Mouse (Mus musculus): Measurements from ENCODE around the gene Olfr319. TPM values are rescaled to one million over a fixed set of nuclear protein-coding genes. Genes with fewer than 3 reads are reported as not detected.
"Not testable (repeated sequence)": the region's sequence is repeated elsewhere in the genome, so short reads cannot be mapped to it uniquely, and the experiment has no call there.

The Olfr319 gene
- total and polyA plus RNA-seq, 3 experiments, result 0.27 TPM; not detected in 2

- Histone ChIP-seq H3K4me3 (ENCODE audit: low read depth, low read length) (no peak overlapping the region), H3K27me3 (ENCODE audit: insufficient read depth, low read length) (no peaks in the 10 kb centered on the region), H3K9me3 (replicated peaks) (no peaks in the 10 kb centered on the region), H3K36me3 (replicated peaks) (no peaks in the 10 kb centered on the region), H3K4me1 (ENCODE audit: insufficient read depth, low read depth, low read length) (no peaks in the 10 kb centered on the region)
- TF ChIP-seq GATA2 (IDR thresholded peaks at IDR 0.05; ENCODE audit: borderline replicate concordance, low read depth, low read length) (no peak), POLR2AphosphoS5 (IDR thresholded peaks at IDR 0.05; ENCODE audit: insufficient replicate concordance, low read depth, low read length) (no peak), TAL1 (conservative IDR thresholded peaks at IDR 0.05; ENCODE audit: low read depth, low read length) (no peak), CTCF (IDR thresholded peaks at IDR 0.05; ENCODE audit: low read depth, low read length) (no peak), GATA1 (IDR thresholded peaks at IDR 0.05; ENCODE audit: borderline replicate concordance, low read length) (no peak)
- no peak for ATAC-seq (ENCODE audit: extremely low read depth, insufficient number of reproducible peaks, low FRiP score, poor library complexity, severe bottlenecking)
- DNase-seq (ENCODE audit: low spot score), result no peak
These were observed 10.1 kb downstream of the Olfr319 start for GRCm38 (mm10) chr11:58709086-58709485.

- not testable (repeated sequence) for H3K9me3 ChIP-seq (replicated peaks); DNase-seq (ENCODE audit: low spot score); H3K27me3 ChIP-seq (ENCODE audit: insufficient read depth, low read length); ATAC-seq (ENCODE audit: extremely low read depth, insufficient number of reproducible peaks, low FRiP score, poor library complexity, severe bottlenecking); H3K4me3 ChIP-seq (ENCODE audit: low read depth, low read length); H3K4me1 ChIP-seq (ENCODE audit: insufficient read depth, low read depth, low read length); H3K36me3 ChIP-seq (replicated peaks)
These were observed 18.8 kb downstream of the Olfr319 start for GRCm38 (mm10) chr11:58717723-58718122.

- Histone ChIP-seq H3K27me3 (ENCODE audit: insufficient read depth, low read length) (no peaks in the 10 kb centered on the region), H3K9me3 (replicated peaks) (no peaks in the 10 kb centered on the region), H3K4me3 (ENCODE audit: low read depth, low read length) (no peak overlapping the region), H3K36me3 (replicated peaks) (no peaks in the 10 kb centered on the region), H3K4me1 (ENCODE audit: insufficient read depth, low read depth, low read length) (no peaks in the 10 kb centered on the region)
- no peak for DNase-seq (ENCODE audit: low spot score)
- ATAC-seq (ENCODE audit: extremely low read depth, insufficient number of reproducible peaks, low FRiP score, poor library complexity, severe bottlenecking), result no peak
- no peak for TF ChIP-seq GATA1 (IDR thresholded peaks at IDR 0.05; ENCODE audit: borderline replicate concordance, low read length)
- TF ChIP-seq POLR2AphosphoS5 (IDR thresholded peaks at IDR 0.05; ENCODE audit: insufficient replicate concordance, low read depth, low read length), result no peak
- TF ChIP-seq CTCF (IDR thresholded peaks at IDR 0.05; ENCODE audit: low read depth, low read length), result no peak
- no peak for TF ChIP-seq GATA2 (IDR thresholded peaks at IDR 0.05; ENCODE audit: borderline replicate concordance, low read depth, low read length)
- no peak for TF ChIP-seq TAL1 (conservative IDR thresholded peaks at IDR 0.05; ENCODE audit: low read depth, low read length)
These were observed 20.7 kb downstream of the Olfr319 start for GRCm38 (mm10) chr11:58719701-58720100.

GRCm38 (mm10) chr11:58723914-58724313 is 25.0 kb downstream of the Olfr319 start, which contains the start of gene Olfr318:
Olfr318 (minus strand) TSS chr11:58724014.
- no peak within 1 kb of the TSS for H3K4me3 ChIP-seq (ENCODE audit: low read depth, low read length)
- ATAC-seq (ENCODE audit: extremely low read depth, insufficient number of reproducible peaks, low FRiP score, poor library complexity, severe bottlenecking), result no peak
- no peaks in the 10 kb centered on the region for H3K9me3 ChIP-seq (replicated peaks)
- no peak for DNase-seq (ENCODE audit: low spot score)
- no peaks in the 10 kb centered on the region for H3K4me1 ChIP-seq (ENCODE audit: insufficient read depth, low read depth, low read length)
- TF ChIP-seq GATA2 (IDR thresholded peaks at IDR 0.05; ENCODE audit: borderline replicate concordance, low read depth, low read length) (no peak), GATA1 (IDR thresholded peaks at IDR 0.05; ENCODE audit: borderline replicate concordance, low read length) (no peak)
- no peaks in the 10 kb centered on the region for H3K36me3 ChIP-seq (replicated peaks)
- H3K27me3 ChIP-seq (ENCODE audit: insufficient read depth, low read length), result no peaks in the 10 kb centered on the region

- not testable (repeated sequence) for H3K4me3 ChIP-seq (ENCODE audit: low read depth, low read length); H3K27me3 ChIP-seq (ENCODE audit: insufficient read depth, low read length); H3K4me1 ChIP-seq (ENCODE audit: insufficient read depth, low read depth, low read length); DNase-seq (ENCODE audit: low spot score); H3K36me3 ChIP-seq (replicated peaks); H3K9me3 ChIP-seq (replicated peaks); ATAC-seq (ENCODE audit: extremely low read depth, insufficient number of reproducible peaks, low FRiP score, poor library complexity, severe bottlenecking)
These were observed 29.1 kb downstream of the Olfr319 start for GRCm38 (mm10) chr11:58727896-58728650.

- no peak for DNase-seq (ENCODE audit: low spot score)
- H3K4me3 ChIP-seq (ENCODE audit: low read depth, low read length), result no peak overlapping the region
- ATAC-seq (ENCODE audit: extremely low read depth, insufficient number of reproducible peaks, low FRiP score, poor library complexity, severe bottlenecking), result no peak
- no peaks in the 10 kb centered on the region for H3K4me1 ChIP-seq (ENCODE audit: insufficient read depth, low read depth, low read length)
- H3K9me3 ChIP-seq (replicated peaks), result no peaks in the 10 kb centered on the region
- peaks cover 4% of the 10 kb centered on the region; the same call in 1 of the 2 replicates for H3K27me3 ChIP-seq (ENCODE audit: insufficient read depth, low read length)
- H3K36me3 ChIP-seq (replicated peaks), result no peaks in the 10 kb centered on the region
- no peak for TF ChIP-seq POLR2AphosphoS5 (IDR thresholded peaks at IDR 0.05; ENCODE audit: insufficient replicate concordance, low read depth, low read length)
- TF ChIP-seq GATA1 (IDR thresholded peaks at IDR 0.05; ENCODE audit: borderline replicate concordance, low read length), result no peak
- TF ChIP-seq GATA2 (IDR thresholded peaks at IDR 0.05; ENCODE audit: borderline replicate concordance, low read depth, low read length), result no peak
- TF ChIP-seq CTCF (IDR thresholded peaks at IDR 0.05; ENCODE audit: low read depth, low read length), result no peak
- TF ChIP-seq TAL1 (conservative IDR thresholded peaks at IDR 0.05; ENCODE audit: low read depth, low read length), result no peak
These were observed 34.4 kb downstream of the Olfr319 start for GRCm38 (mm10) chr11:58733372-58733771.

GRCm38 (mm10) chr11:58738792-58739262 is 39.9 kb downstream of the Olfr319 start, which contains the start of gene Olfr317:
Olfr317 (minus strand) TSS chr11:58739212.
- ATAC-seq (ENCODE audit: extremely low read depth, insufficient number of reproducible peaks, low FRiP score, poor library complexity, severe bottlenecking), result no peak
- H3K27me3 ChIP-seq (ENCODE audit: insufficient read depth, low read length), result 0 out of 2 replicates have a peak, but pooled peaks cover 3% of the 10 kb centered on the region
- H3K36me3 ChIP-seq (replicated peaks), result no peaks in the 10 kb centered on the region
- no peak for DNase-seq (ENCODE audit: low spot score)
- no peaks in the 10 kb centered on the region for H3K4me1 ChIP-seq (ENCODE audit: insufficient read depth, low read depth, low read length)
- H3K9me3 ChIP-seq (replicated peaks), result no peaks in the 10 kb centered on the region
- TF ChIP-seq GATA1 (IDR thresholded peaks at IDR 0.05; ENCODE audit: borderline replicate concordance, low read length), result no peak
- no peak for TF ChIP-seq POLR2AphosphoS5 (IDR thresholded peaks at IDR 0.05; ENCODE audit: insufficient replicate concordance, low read depth, low read length)
- no peak for TF ChIP-seq CTCF (IDR thresholded peaks at IDR 0.05; ENCODE audit: low read depth, low read length)
- TF ChIP-seq GATA2 (IDR thresholded peaks at IDR 0.05; ENCODE audit: borderline replicate concordance, low read depth, low read length), result no peak
- no peak for TF ChIP-seq TAL1 (conservative IDR thresholded peaks at IDR 0.05; ENCODE audit: low read depth, low read length)
- H3K4me3 ChIP-seq (ENCODE audit: low read depth, low read length), result no peak within 1 kb of the TSS

- H3K36me3 ChIP-seq (replicated peaks); H3K4me1 ChIP-seq (ENCODE audit: insufficient read depth, low read depth, low read length); H3K4me3 ChIP-seq (ENCODE audit: low read depth, low read length); H3K27me3 ChIP-seq (ENCODE audit: insufficient read depth, low read length); DNase-seq (ENCODE audit: low spot score); ATAC-seq (ENCODE audit: extremely low read depth, insufficient number of reproducible peaks, low FRiP score, poor library complexity, severe bottlenecking); H3K9me3 ChIP-seq (replicated peaks): not testable (repeated sequence)
These were observed 52.1 kb downstream of the Olfr319 start for GRCm38 (mm10) chr11:58751096-58751495.
